Mouse (Mus musculus) forebrain, postnatal 0 days (tissue): Measurements from ENCODE around the gene Arhgap42. TPM values are rescaled to one million over a fixed set of nuclear protein-coding genes. Genes with fewer than 3 reads are reported as not detected.

Experiments
- ATAC-seq: fragments of 200-750 bp; cut with Nextera tagmentation; 2 replicates; pipeline ENCODE4 v1.8.0; 2017; ENCODE audit warnings: mild to moderate bottlenecking, moderate library complexity
- DNase-seq: peaks from one replicate; pipeline ENCODE4 v3.0.0-alpha.2; 2015
- H3K27ac ChIP-seq: fragments of 300-500 bp; sonication (generic); 2 replicates; pipeline ENCODE4 v1.5.1; 2014; ENCODE audit warnings: low read depth, mild to moderate bottlenecking, antibody characterized with exemption, low read length, moderate library complexity, mixed read lengths
- H3K27me3 ChIP-seq: fragments of 300-500 bp; sonication (generic); 2 replicates; pipeline ENCODE4 v1.6.1; 2014; ENCODE audit warnings: mild to moderate bottlenecking, low read length, mixed read lengths; ENCODE audit not compliant: insufficient read depth
- H3K36me3 ChIP-seq: fragments of 300-500 bp; sonication (generic); 2 replicates; pipeline ENCODE4 v1.6.1; 2014; ENCODE audit warnings: mild to moderate bottlenecking, moderate library complexity; ENCODE audit not compliant: insufficient read depth
- H3K4me1 ChIP-seq: fragments of 300-500 bp; sonication (generic); 2 replicates; pipeline ENCODE4 v1.6.1; 2014; ENCODE audit warnings: antibody characterized with exemption; ENCODE audit not compliant: insufficient read depth
- H3K4me2 ChIP-seq: fragments of 300-500 bp; sonication (generic); 2 replicates; pipeline ENCODE4 v1.6.1; 2014; ENCODE audit warnings: low read depth, mild to moderate bottlenecking, moderate library complexity
- H3K4me3 ChIP-seq: fragments of 300-500 bp; sonication (generic); 2 replicates; pipeline ENCODE4 v1.5.1; 2014; ENCODE audit warnings: low read depth, low read length, mixed read lengths
- H3K9ac ChIP-seq: fragments of 300-500 bp; sonication (generic); 2 replicates; pipeline ENCODE4 v1.6.1; 2014; ENCODE audit warnings: mild to moderate bottlenecking
- H3K9me3 ChIP-seq: fragments of 300-500 bp; sonication (generic); 2 replicates; pipeline ENCODE4 v1.6.1; 2016; ENCODE audit warnings: low read length
- CTCF ChIP-seq: sonication (generic); IDR thresholded peaks from 2 replicates; pipeline ENCODE4 v1.5.1; 2016; ENCODE audit warnings: antibody characterized with exemption, control low read depth, low read depth
- WGBS: fragments of 180-500 bp; shearing (Covaris S2); extraction: QIAGEN DNeasy Blood & Tissue Kit; methylation state at CpG from one replicate; pipeline ENCODE4 v1.1.7; 2014; 5-methylcytosine and 5-hydroxymethylcytosine counted together
- polyA plus RNA-seq: library from polyadenylated mRNA; unstranded; fragments of >200 nt; fragmentation: Nextera tagmentation; extraction: Ambion mirVana; gene quantifications from 2 replicates; pipeline ENCODE4 v1.2.1, GENCODE M21; 2015
- total RNA-seq: library from RNA; depleted of rRNA; stranded (reverse); fragments of >200 nt; gene quantifications from 2 replicates; pipeline ENCODE4 v1.2.3, GENCODE M21; 2014

Gene Arhgap42
- total and polyA plus RNA-seq, 2 experiments from 2014 or later = 14.9 to 18.0 TPM

DNA sequence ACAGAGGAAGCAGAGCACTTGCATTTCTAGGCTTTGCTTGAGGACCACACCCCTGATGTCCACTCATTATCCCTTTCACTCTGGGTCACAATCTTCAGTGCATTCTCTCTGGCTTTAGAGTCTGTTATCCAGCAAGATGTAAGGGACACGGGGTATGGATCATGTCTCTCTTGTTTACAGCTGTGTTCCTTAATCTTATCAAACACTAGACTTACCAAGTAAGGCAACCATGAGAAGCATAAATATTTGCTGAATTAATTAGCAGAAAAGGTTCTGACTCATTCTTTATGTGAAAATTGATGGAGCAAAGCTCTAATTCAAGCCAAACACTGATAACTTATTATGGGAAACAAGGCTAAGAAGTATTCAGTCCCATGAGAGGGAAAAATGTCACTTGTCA is 125.1 kb downstream of the Arhgap42 start:
- ATAC-seq = no peak
- Histone ChIP-seq H3K9me3 (no peaks in the 10 kb centered on the region), H3K4me1 (no peaks in the 10 kb centered on the region), H3K9ac (no peak overlapping the region), H3K36me3 (no peaks in the 10 kb centered on the region), H3K27me3 (no peaks in the 10 kb centered on the region), H3K4me2 (no peak overlapping the region), H3K27ac (no peak overlapping the region), H3K4me3 (no peak overlapping the region)
- DNase-seq = no peak
- WGBS = 72% methylated on average over 1 of the region's 1 CpGs
- no peak for TF ChIP-seq CTCF

DNA sequence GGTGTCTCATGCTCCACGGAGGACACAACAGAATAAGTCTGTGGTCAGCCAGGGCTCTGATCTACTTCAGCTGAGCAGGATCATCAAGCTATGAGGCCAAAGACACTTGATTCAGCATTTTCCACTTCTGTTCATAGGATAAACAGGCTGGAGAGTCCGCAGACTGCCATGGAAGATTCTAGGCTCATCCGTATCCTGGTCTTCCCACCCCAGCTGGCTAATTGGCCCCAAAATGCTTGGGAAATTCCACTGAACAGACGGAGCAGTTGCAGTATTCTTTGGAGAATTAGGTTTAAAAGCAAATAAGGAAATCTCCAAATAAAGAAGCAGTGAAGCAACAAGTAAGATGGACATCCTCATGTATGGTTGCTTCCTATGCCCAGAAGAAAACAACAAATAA is 126.0 kb downstream of the Arhgap42 start:
- H3K27me3 ChIP-seq = no peaks in the 10 kb centered on the region
- H3K27ac ChIP-seq = no peak overlapping the region
- no peaks in the 10 kb centered on the region for H3K4me1 ChIP-seq
- no peak for DNase-seq
- H3K9ac ChIP-seq = no peak overlapping the region
- ATAC-seq = no peak
- WGBS = 76% methylated on average over 4 of the region's 4 CpGs
- no peak for TF ChIP-seq CTCF
- no peak overlapping the region for H3K4me2 ChIP-seq
- H3K4me3 ChIP-seq = no peak overlapping the region
- H3K36me3 ChIP-seq = no peaks in the 10 kb centered on the region
- H3K9me3 ChIP-seq = no peaks in the 10 kb centered on the region

GRCm38 (mm10) chr9:9107697-9108096 is 131.2 kb downstream of the Arhgap42 start:
- no peaks in the 10 kb centered on the region for H3K36me3 ChIP-seq
- no peaks in the 10 kb centered on the region for H3K9me3 ChIP-seq
- no peak overlapping the region for H3K4me2 ChIP-seq
- H3K27me3 ChIP-seq = no peaks in the 10 kb centered on the region
- no peaks in the 10 kb centered on the region for H3K4me1 ChIP-seq
- ATAC-seq = no peak
- no peak overlapping the region for H3K9ac ChIP-seq
- TF ChIP-seq CTCF = no peak
- DNase-seq = no peak
- H3K27ac ChIP-seq = no peak overlapping the region
- H3K4me3 ChIP-seq = no peak overlapping the region

DNA sequence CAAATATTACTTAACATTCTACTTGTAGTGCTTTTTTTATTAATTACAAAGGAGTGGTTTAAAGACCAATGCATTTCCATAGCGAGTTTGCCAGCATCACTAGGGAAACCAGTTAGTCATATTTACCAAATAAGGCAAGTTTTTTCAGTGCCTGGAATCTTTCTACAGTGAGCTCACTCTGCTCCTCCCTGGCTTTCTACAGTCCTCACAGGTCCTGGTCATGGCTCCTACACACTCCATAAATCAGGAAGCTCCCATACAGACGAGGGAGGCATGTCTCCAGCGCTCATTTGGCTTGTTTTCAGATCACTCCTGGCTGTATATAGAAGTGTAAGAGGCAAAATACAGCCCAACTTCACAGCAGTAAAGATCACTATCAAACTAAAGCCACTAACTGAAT is 134.1 kb downstream of the Arhgap42 start:
- no peaks in the 10 kb centered on the region for H3K9me3 ChIP-seq
- 76% methylated on average over 3 of the region's 3 CpGs for WGBS
- no peak overlapping the region for H3K4me3 ChIP-seq
- H3K4me1 ChIP-seq = no peaks in the 10 kb centered on the region
- H3K27ac ChIP-seq = no peak overlapping the region
- DNase-seq = no peak
- no peaks in the 10 kb centered on the region for H3K36me3 ChIP-seq
- ATAC-seq = no peak
- no peak for TF ChIP-seq CTCF
- H3K27me3 ChIP-seq = no peaks in the 10 kb centered on the region
- H3K4me2 ChIP-seq = no peak overlapping the region
- H3K9ac ChIP-seq = no peak overlapping the region

DNA sequence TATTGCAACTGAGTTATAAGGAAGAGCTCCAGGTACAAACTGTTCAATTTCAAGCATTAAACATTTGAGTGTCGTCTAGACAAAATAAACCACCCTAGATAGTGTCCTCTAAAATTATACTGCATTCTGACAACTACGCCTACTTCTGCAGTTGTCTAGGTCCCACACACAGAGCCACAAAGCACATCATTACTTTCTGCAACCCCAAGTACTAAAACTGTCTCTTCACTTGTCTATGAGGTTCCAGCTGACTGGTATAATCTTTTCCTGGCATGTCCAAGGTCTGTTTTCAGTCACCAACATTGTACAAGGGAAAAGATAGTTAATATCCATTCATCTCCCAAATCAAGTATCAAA is 136.8 kb downstream of the Arhgap42 start:
- no peaks in the 10 kb centered on the region for H3K36me3 ChIP-seq
- DNase-seq (no peak), ATAC-seq (no peak)
- H3K4me1 ChIP-seq = no peaks in the 10 kb centered on the region
- no peak for TF ChIP-seq CTCF
- H3K4me3 ChIP-seq = no peak overlapping the region
- WGBS = 94% methylated on average over 2 of the region's 2 CpGs
- H3K27ac ChIP-seq = no peak overlapping the region
- H3K4me2 ChIP-seq = no peak overlapping the region
- H3K9ac ChIP-seq = no peak overlapping the region
- no peaks in the 10 kb centered on the region for H3K27me3 ChIP-seq
- no peaks in the 10 kb centered on the region for H3K9me3 ChIP-seq

GRCm38 (mm10) chr9:9101482-9102157 is 137.3 kb downstream of the Arhgap42 start:
- no peak for ATAC-seq
- H3K4me3 ChIP-seq = no peak overlapping the region
- no peak for DNase-seq
- 73% methylated on average over 12 of the region's 12 CpGs for WGBS
- no peak overlapping the region for H3K9ac ChIP-seq
- no peak for TF ChIP-seq CTCF
- no peaks in the 10 kb centered on the region for H3K27me3 ChIP-seq
- H3K9me3 ChIP-seq = no peaks in the 10 kb centered on the region
- H3K4me2 ChIP-seq = no peak overlapping the region
- no peaks in the 10 kb centered on the region for H3K4me1 ChIP-seq
- H3K36me3 ChIP-seq = no peaks in the 10 kb centered on the region
- H3K27ac ChIP-seq = no peak overlapping the region

DNA sequence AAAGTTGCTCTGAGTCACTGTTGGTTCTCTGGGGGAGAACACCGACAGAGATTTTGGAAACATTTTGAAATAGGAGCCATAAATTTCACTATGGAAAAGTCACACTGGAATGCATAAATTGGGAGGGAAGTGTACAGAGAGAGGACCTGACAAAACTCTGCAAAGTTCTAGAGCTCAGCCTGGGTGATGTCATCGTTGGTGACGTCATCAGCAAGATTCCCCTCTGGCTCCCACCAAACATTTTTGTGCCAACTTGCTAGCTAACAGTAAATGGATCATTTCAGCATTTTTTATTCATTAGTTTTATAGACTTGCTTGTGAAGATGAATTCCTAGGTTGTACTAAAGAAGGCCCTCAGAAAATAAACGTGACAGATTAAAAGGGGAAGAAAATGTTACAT is 137.8 kb downstream of the Arhgap42 start:
- Histone ChIP-seq H3K27ac (no peak overlapping the region), H3K9ac (no peak overlapping the region), H3K4me2 (no peak overlapping the region), H3K36me3 (no peaks in the 10 kb centered on the region), H3K9me3 (no peaks in the 10 kb centered on the region), H3K27me3 (no peaks in the 10 kb centered on the region), H3K4me1 (no peaks in the 10 kb centered on the region), H3K4me3 (no peak overlapping the region)
- no peak for TF ChIP-seq CTCF
- 68% methylated on average over 4 of the region's 4 CpGs for WGBS
- ATAC-seq (no peak), DNase-seq (no peak)
